ENCODE assay signal across 27 mouse cellular contexts in genomic region chr4:100534946-100535345, GRCm38 (mm10). TPM values are rescaled to one million over a fixed set of nuclear protein-coding genes. Genes with fewer than 3 reads are reported as not detected.
A peak's percentile ranks its signal among the peaks of the same experiment; 100 is the strongest.
DNase-seq lines count a peak whose midpoint lies in the region; ATAC-seq and TF ChIP-seq lines count a peak whose summit lies in the region.
"Had no signal": no experiment of that assay in that cellular context is flagged by ENCODE, and none has a peak within 500 bp of the region (broad histone marks: within the 10 kb centered on the region; RNA-seq: fewer than 3 reads in every experiment).

No protein-coding gene starts in this region.

- H3K4me2 ChIP-seq in forebrain, embryonic 16.5 days (ENCODE audit: low read length), result no peak overlapping the region
- H3K4me2 ChIP-seq in forebrain, embryonic 12.5 days, result no peak overlapping the region
- no peak overlapping the region for H3K4me2 ChIP-seq in hindbrain, embryonic 12.5 days (replicated peaks)
- no peak overlapping the region for H3K4me2 ChIP-seq in hindbrain, postnatal 0 days (ENCODE audit: low read depth, low read length)
- H3K4me2 ChIP-seq: embryonic facial prominence, embryonic 12.5 days; forebrain, embryonic 15.5 days had no signal

- no peak for TF ChIP-seq CTCF in hindbrain, postnatal 0 days (IDR thresholded peaks at IDR 0.05; ENCODE audit: low read depth)

- 33% methylated on average over 3 of the region's 3 CpGs for WGBS in forebrain, embryonic 16.5 days
- 50% methylated on average over 3 of the region's 3 CpGs for WGBS in forebrain, embryonic 12.5 days
- 86% methylated on average over 3 of the region's 3 CpGs for WGBS in heart, embryonic 10.5 days
- 44% methylated on average over 3 of the region's 3 CpGs for WGBS in hindbrain, embryonic 12.5 days
- WGBS in hindbrain, postnatal 0 days, result 29% methylated on average over 3 of the region's 3 CpGs

- no peaks in the 10 kb centered on the region for H3K27me3 ChIP-seq in forebrain, embryonic 16.5 days (replicated peaks; ENCODE audit: control insufficient read depth, insufficient read depth, low read length)
- 0 out of 2 replicates have a peak, but pooled peaks cover 4% of the 10 kb centered on the region for H3K27me3 ChIP-seq in forebrain, embryonic 12.5 days
- peaks cover 12% of the 10 kb centered on the region; the same call in 1 of the 2 replicates for H3K27me3 ChIP-seq in heart, embryonic 10.5 days (ENCODE audit: insufficient read depth, poor library complexity, severe bottlenecking)
- no peaks in the 10 kb centered on the region for H3K27me3 ChIP-seq in hindbrain, embryonic 12.5 days
- H3K27me3 ChIP-seq in hindbrain, postnatal 0 days (ENCODE audit: insufficient read depth, low read length), result no peaks in the 10 kb centered on the region
- H3K27me3 ChIP-seq: CH12.LX; embryonic facial prominence, embryonic 12.5 days; forebrain, embryonic 15.5 days; Patski had no signal

- peak; percentile 32 for DNase-seq in embryo, embryonic 10.5 days (ENCODE audit: low spot score)
- no peak for DNase-seq in embryo, embryonic 11 days
- peak; percentile 51 for DNase-seq in heart, embryonic 10.5 days (ENCODE audit: low spot score)
- DNase-seq in heart, adult 9 months (ENCODE audit: low spot score in 2 of 2), result no peak
- DNase-seq in hindbrain, postnatal 0 days (ENCODE audit: low spot score), result no peak
- DNase-seq: adrenal gland, adult 8-10 months; adrenal gland, postnatal 14 days; adrenal gland, postnatal 36 days; B cell, adult 2 months; cerebellum, adult 11-12 months; cerebellum, adult 2 months; cerebellum, adult 9-10 months; cerebellum, postnatal 10 days; cerebellum, postnatal 25 days had no signal

- no peaks in the 10 kb centered on the region for H3K9me3 ChIP-seq in forebrain, embryonic 16.5 days (ENCODE audit: control insufficient read depth, low read length)
- H3K9me3 ChIP-seq in forebrain, embryonic 12.5 days, result no peaks in the 10 kb centered on the region
- no peaks in the 10 kb centered on the region for H3K9me3 ChIP-seq in heart, embryonic 10.5 days
- H3K9me3 ChIP-seq in hindbrain, embryonic 12.5 days (replicated peaks), result no peaks in the 10 kb centered on the region
- no peaks in the 10 kb centered on the region for H3K9me3 ChIP-seq in hindbrain, postnatal 0 days (ENCODE audit: low read length)
- H3K9me3 ChIP-seq: embryonic facial prominence, embryonic 10.5 days; embryonic facial prominence, embryonic 12.5 days; forebrain, embryonic 15.5 days; G1E had no signal

- no peaks in the 10 kb centered on the region for H3K4me1 ChIP-seq in forebrain, embryonic 16.5 days (replicated peaks; ENCODE audit: control insufficient read depth, insufficient read depth, low read length)
- H3K4me1 ChIP-seq in forebrain, embryonic 12.5 days, result peaks cover 5% of the 10 kb centered on the region; the same call in 1 of the 2 replicates
- no peaks in the 10 kb centered on the region for H3K4me1 ChIP-seq in heart, embryonic 10.5 days
- H3K4me1 ChIP-seq in hindbrain, embryonic 12.5 days, result peaks cover 3% of the 10 kb centered on the region; the same call in 1 of the 2 replicates
- no peaks in the 10 kb centered on the region for H3K4me1 ChIP-seq in hindbrain, postnatal 0 days (ENCODE audit: insufficient read depth, low read length)
- H3K4me1 ChIP-seq: forebrain, embryonic 15.5 days had no signal

- no peak overlapping the region for H3K27ac ChIP-seq in forebrain, embryonic 16.5 days (ENCODE audit: low read length)
- H3K27ac ChIP-seq in forebrain, embryonic 12.5 days, result no peak overlapping the region
- no peak overlapping the region for H3K27ac ChIP-seq in heart, embryonic 10.5 days
- no peak overlapping the region for H3K27ac ChIP-seq in hindbrain, embryonic 12.5 days
- no peak overlapping the region for H3K27ac ChIP-seq in hindbrain, postnatal 0 days
- H3K27ac ChIP-seq: embryonic facial prominence, embryonic 10.5 days; embryonic facial prominence, embryonic 12.5 days; forebrain, embryonic 15.5 days had no signal

- 0 out of 2 replicates have a peak, but pooled peaks have one; percentile 23 for ATAC-seq in forebrain, embryonic 16.5 days
- no peak for ATAC-seq in forebrain, embryonic 12.5 days (ENCODE audit: low FRiP score)
- 0 out of 2 replicates have a peak, but pooled peaks have one; percentile 19 for ATAC-seq in hindbrain, embryonic 12.5 days (ENCODE audit: low FRiP score)
- ATAC-seq in hindbrain, postnatal 0 days, result no peak
- ATAC-seq: activated CD4-positive, CD25-positive, alpha-beta regulatory T cell, adult 4 months; CD4-positive, CD25-positive, alpha-beta regulatory T cell, adult 4 months; forebrain, embryonic 15.5 days; Patski had no signal

- no peak overlapping the region for H3K4me3 ChIP-seq in forebrain, embryonic 16.5 days (replicated peaks; ENCODE audit: low read length)
- no peak overlapping the region for H3K4me3 ChIP-seq in forebrain, embryonic 12.5 days (replicated peaks)
- no peak overlapping the region for H3K4me3 ChIP-seq in heart, embryonic 10.5 days
- no peak overlapping the region for H3K4me3 ChIP-seq in hindbrain, embryonic 12.5 days
- no peak overlapping the region for H3K4me3 ChIP-seq in hindbrain, postnatal 0 days (ENCODE audit: low read length)
- H3K4me3 ChIP-seq: embryonic facial prominence, embryonic 10.5 days; embryonic facial prominence, embryonic 12.5 days; forebrain, embryonic 15.5 days had no signal

- no peaks in the 10 kb centered on the region for H3K36me3 ChIP-seq in forebrain, embryonic 16.5 days (ENCODE audit: control insufficient read depth, insufficient read depth)
- no peaks in the 10 kb centered on the region for H3K36me3 ChIP-seq in forebrain, embryonic 12.5 days (replicated peaks)
- H3K36me3 ChIP-seq in heart, embryonic 10.5 days, result no peaks in the 10 kb centered on the region
- H3K36me3 ChIP-seq in hindbrain, embryonic 12.5 days, result no peaks in the 10 kb centered on the region
- no peaks in the 10 kb centered on the region for H3K36me3 ChIP-seq in hindbrain, postnatal 0 days (ENCODE audit: insufficient read depth, low read length)
- H3K36me3 ChIP-seq: embryonic facial prominence, embryonic 10.5 days; embryonic facial prominence, embryonic 12.5 days; forebrain, embryonic 15.5 days; G1E had no signal

- no peak overlapping the region for H3K9ac ChIP-seq in forebrain, embryonic 16.5 days (replicated peaks; ENCODE audit: low read depth, low read length)
- no peak overlapping the region for H3K9ac ChIP-seq in forebrain, embryonic 12.5 days
- no peak overlapping the region for H3K9ac ChIP-seq in hindbrain, embryonic 12.5 days
- no peak overlapping the region for H3K9ac ChIP-seq in hindbrain, postnatal 0 days (replicated peaks; ENCODE audit: low read length)
- H3K9ac ChIP-seq: embryonic facial prominence, embryonic 12.5 days; forebrain, embryonic 15.5 days had no signal

RNA-seq across cellular contexts. Expression of gene Ube2u, which starts 56.3 kb away (rescaled TPM):
- 0.17 and 0.27 TPM in 2 replicates for polyA plus RNA-seq in forebrain, embryonic 16.5 days (2015; fragmentation: Nextera tagmentation; extraction: Ambion mirVana)
- polyA plus RNA-seq in forebrain, embryonic 12.5 days (2016; fragmentation: Nextera tagmentation; extraction: Ambion mirVana), result 0.69 and 0.88 TPM in 2 replicates
- polyA plus RNA-seq in heart, embryonic 10.5 days (2016; fragmentation: Nextera tagmentation; extraction: Ambion mirVana), result 0.30 TPM in 2 replicates
- polyA plus RNA-seq in hindbrain, embryonic 12.5 days (2016; fragmentation: Nextera tagmentation; extraction: Ambion mirVana), result 0.90 and 1.2 TPM in 2 replicates
- not detected in 2 replicates for total RNA-seq in hindbrain, postnatal 0 days (2014; rRNA removed)
- polyA plus RNA-seq in hindbrain, postnatal 0 days (2015; fragmentation: Nextera tagmentation; extraction: Ambion mirVana), result 0.11 and 0.13 TPM in 2 replicates
- total RNA-seq: adrenal gland, adult 18-20 months; adrenal gland, adult 8-10 months; adrenal gland, postnatal 14 days; CH12.LX; G1E had no signal
- polyA plus RNA-seq: activated CD4-positive, CD25-positive, alpha-beta regulatory T cell, adult 4 months; CD4-positive, CD25-positive, alpha-beta regulatory T cell, adult 4 months; cerebellum, adult 2 months; cortical plate, adult 2 months; G1E; Patski had no signal

Comparison
In these comparisons a context has a peak if more than half of its experiments do, and no peak if none do; other contexts are left out.
1. DNase-seq: peak in embryo, embryonic 10.5 days (single experiment) and heart, embryonic 10.5 days (single experiment); none in embryo, embryonic 11 days (single experiment), heart, adult 9 months (0 of 2) and hindbrain, postnatal 0 days (single experiment).
2. ATAC-seq: peak in forebrain, embryonic 16.5 days (single experiment) and hindbrain, embryonic 12.5 days (single experiment); none in forebrain, embryonic 12.5 days (single experiment) and hindbrain, postnatal 0 days (single experiment).